Mouse (Mus musculus) E14TG2a.4 (cell line): ENCODE data around the gene Zzz3.

Experiments
- CTCF ChIP-seq: conservative IDR thresholded peaks from 2 replicates; pipeline ENCODE4 v1.5.1; 2014; ENCODE audit warnings: low read length
- NANOG ChIP-seq: IDR thresholded peaks from 2 replicates; pipeline ENCODE4 v1.6.1; 2014; ENCODE audit warnings: borderline replicate concordance, low read length, mixed read lengths

- no peak for TF ChIP-seq CTCF
- TF ChIP-seq NANOG = no peak
Measured at GRCm38 (mm10) chr3:152350966-152351365, 44.3 kb upstream of the Zzz3 start.
